Mouse (Mus musculus) cortical plate, adult 2 months (tissue): ENCODE data around the gene Trappc3. TPM values are rescaled to one million over a fixed set of nuclear protein-coding genes. Genes with fewer than 3 reads are reported as not detected.

Experiments used
- H3K27ac ChIP-seq: fragments of 200-500 bp; 2 replicates; pipeline ENCODE4 v1.5.1; 2012; ENCODE audit warnings: low read length, control low read depth, inconsistent platforms; ENCODE audit not compliant: insufficient read depth
- H3K4me1 ChIP-seq: fragments of 200-500 bp; 2 replicates; pipeline ENCODE4 v1.6.1; 2011; ENCODE audit warnings: low read length; ENCODE audit not compliant: control insufficient read depth, insufficient read depth
- H3K4me3 ChIP-seq: fragments of 200-500 bp; 2 replicates; pipeline ENCODE4 v1.5.1; 2011; ENCODE audit warnings: mild to moderate bottlenecking, low read length, control low read depth; ENCODE audit not compliant: insufficient read depth
- CTCF ChIP-seq: fragments of 200-500 bp; IDR thresholded peaks from 2 replicates; pipeline ENCODE4 v1.5.1; 2011; ENCODE audit warnings: mild to moderate bottlenecking, control low read depth, low read length; ENCODE audit not compliant: insufficient read depth; ENCODE audit errors: extremely low read depth
- POLR2A ChIP-seq: fragments of 200-500 bp; IDR thresholded peaks from 2 replicates; pipeline ENCODE4 v1.6.1; 2011; ENCODE audit warnings: mild to moderate bottlenecking, low read length, control low read depth; ENCODE audit not compliant: insufficient read depth; ENCODE audit errors: extremely low read depth
- polyA plus RNA-seq: library from polyadenylated mRNA; depleted of rRNA; stranded (reverse); fragments of >200 nt; gene quantifications from 2 replicates; pipeline ENCODE4 v1.2.3, GENCODE M21; 2012

Gene Trappc3
- polyA plus RNA-seq, 1 experiment = 111 TPM

DNA sequence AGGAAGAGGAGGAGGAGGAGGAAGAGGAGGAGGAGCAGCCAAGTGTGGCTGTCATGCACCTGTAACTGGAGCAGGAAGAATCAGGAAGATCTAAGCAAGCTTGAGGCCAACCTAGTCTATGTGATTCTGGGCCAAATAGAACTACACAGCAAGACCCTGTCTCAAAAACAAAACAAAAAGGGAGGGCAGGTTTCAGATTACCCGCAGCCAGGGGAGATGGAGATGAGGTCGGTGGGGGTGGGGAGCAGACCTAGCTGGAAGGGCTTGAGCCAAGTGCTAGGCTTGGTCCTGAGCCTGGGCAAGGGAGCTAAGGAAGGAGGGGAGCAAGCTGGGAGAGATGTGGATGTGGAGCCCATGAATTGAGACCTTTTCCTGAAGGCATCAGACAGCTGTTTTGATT lies 44.7 kb downstream of the Trappc3 start:
- no peaks in the 10 kb centered on the region for H3K4me1 ChIP-seq
- no peak for TF ChIP-seq POLR2A
- no peak for TF ChIP-seq CTCF
- H3K27ac ChIP-seq = no peak overlapping the region
- H3K4me3 ChIP-seq = no peak overlapping the region

- no peak for TF ChIP-seq CTCF
- no peak for TF ChIP-seq POLR2A
- H3K27ac ChIP-seq = no peak overlapping the region
- no peaks in the 10 kb centered on the region for H3K4me1 ChIP-seq
- no peak overlapping the region for H3K4me3 ChIP-seq
Observed at GRCm38 (mm10) chr4:126309211-126309921, 47.2 kb downstream of the Trappc3 start.

DNA sequence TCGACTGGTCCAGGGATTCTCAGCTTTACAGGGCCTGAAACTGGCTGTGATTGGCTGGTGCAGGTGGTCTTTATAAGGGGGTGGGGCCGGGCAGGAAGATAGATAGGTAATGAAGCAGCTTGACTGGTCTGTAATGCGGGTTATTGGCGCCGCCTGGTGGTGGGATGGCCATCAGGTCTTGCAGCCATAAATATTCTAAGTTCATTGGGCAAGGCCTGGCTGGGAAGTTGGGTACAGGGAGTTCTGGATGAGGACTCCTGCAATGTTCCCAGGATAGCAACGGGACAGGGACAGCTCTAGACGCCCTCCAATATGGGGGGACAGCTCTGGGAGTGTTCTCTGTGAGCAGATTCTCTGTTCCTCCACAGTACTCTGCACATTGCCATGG lies 47.8 kb downstream of the Trappc3 start:
- no peaks in the 10 kb centered on the region for H3K4me1 ChIP-seq
- TF ChIP-seq POLR2A (no peak), CTCF (peak; percentile 83)
- H3K4me3 ChIP-seq = no peak overlapping the region
- H3K27ac ChIP-seq = no peak overlapping the region

GRCm38 (mm10) chr4:126310344-126310743 lies 48.2 kb downstream of the Trappc3 start:
- no peak for TF ChIP-seq POLR2A
- TF ChIP-seq CTCF = no peak
- H3K4me1 ChIP-seq = no peaks in the 10 kb centered on the region
- no peak overlapping the region for H3K27ac ChIP-seq
- no peak overlapping the region for H3K4me3 ChIP-seq

DNA sequence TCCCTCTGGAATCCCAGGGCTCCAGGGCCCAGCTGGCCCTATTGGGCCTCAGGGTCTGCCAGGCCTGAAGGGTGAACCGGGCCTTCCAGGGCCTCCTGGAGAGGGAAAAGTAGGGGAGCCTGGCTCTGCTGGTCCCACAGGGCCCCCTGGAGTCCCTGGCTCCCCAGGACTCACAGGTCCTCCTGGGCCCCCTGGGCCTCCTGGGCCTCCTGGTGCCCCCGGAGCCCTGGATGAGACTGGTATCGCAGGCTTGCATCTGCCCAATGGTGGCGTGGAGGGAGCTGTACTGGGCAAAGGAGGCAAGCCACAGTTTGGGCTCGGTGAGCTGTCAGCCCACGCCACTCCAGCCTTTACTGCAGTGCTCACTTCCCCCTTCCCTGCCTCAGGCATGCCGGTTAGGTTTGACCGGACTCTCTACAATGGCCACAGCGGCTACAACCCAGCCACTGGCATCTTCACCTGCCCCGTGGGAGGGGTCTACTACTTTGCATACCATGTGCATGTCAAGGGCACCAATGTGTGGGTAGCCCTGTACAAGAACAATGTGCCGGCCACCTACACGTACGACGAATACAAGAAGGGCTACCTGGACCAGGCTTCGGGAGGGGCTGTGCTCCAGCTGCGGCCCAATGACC lies 49.6 kb downstream of the Trappc3 start:
- Histone ChIP-seq H3K27ac (no peak overlapping the region), H3K4me3 (no peak overlapping the region), H3K4me1 (no peaks in the 10 kb centered on the region)
- TF ChIP-seq CTCF (no peak), POLR2A (no peak)

DNA sequence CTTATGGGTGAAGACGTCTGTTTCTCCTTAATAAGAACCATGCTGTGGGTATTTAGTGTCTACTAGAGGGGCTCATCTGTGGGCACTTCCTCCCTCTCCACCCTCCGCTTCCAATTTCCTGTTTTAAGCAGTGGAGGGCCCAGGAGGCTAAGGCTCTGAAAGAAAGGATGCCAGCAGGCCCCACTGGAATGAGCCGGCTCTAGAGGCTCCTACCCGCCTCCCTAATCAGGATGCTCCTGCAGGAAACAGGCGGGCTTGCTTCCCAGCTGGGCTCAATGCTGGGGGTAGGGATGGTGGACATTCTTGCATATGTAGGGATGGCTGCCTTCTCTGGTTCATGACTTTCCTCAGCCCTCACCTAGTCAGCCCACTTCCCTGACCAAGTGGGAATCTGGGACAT lies 51.1 kb downstream of the Trappc3 start:
- H3K27ac ChIP-seq = no peak overlapping the region
- TF ChIP-seq POLR2A = no peak
- TF ChIP-seq CTCF = no peak
- no peak overlapping the region for H3K4me3 ChIP-seq
- no peaks in the 10 kb centered on the region for H3K4me1 ChIP-seq

- no peak for TF ChIP-seq CTCF
- TF ChIP-seq POLR2A = no peak
- Histone ChIP-seq H3K4me3 (no peak overlapping the region), H3K27ac (no peak overlapping the region), H3K4me1 (no peaks in the 10 kb centered on the region)
Observed at GRCm38 (mm10) chr4:126314393-126314792, 52.3 kb downstream of the Trappc3 start.

DNA sequence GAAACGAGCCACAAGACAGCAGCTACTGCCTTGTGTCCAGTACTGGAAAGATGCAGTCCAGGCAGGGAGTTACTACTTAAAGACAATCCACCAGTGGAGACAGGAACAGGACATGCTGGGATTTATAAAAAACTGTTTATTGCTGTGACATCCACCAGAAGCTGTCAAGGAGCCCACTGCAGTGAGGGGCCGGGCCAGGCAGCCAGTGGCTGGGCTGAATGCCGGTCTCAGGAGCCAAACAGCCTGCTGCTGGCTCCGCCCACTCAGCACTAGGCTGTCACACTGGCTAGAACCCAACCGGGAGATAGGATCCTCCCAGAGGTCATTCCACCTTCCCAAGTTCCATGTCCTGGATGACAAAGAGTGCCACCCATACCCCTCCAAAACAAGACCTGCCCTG lies 53.8 kb downstream of the Trappc3 start:
- TF ChIP-seq CTCF = no peak
- TF ChIP-seq POLR2A = no peak
- H3K4me3 ChIP-seq = no peak overlapping the region
- no peak overlapping the region for H3K27ac ChIP-seq
- H3K4me1 ChIP-seq = no peaks in the 10 kb centered on the region; the same call in 1 of the 2 replicates

- H3K27ac ChIP-seq = no peak overlapping the region
- TF ChIP-seq CTCF (no peak), POLR2A (no peak)
- H3K4me3 ChIP-seq = no peak overlapping the region
- no peaks in the 10 kb centered on the region; the same call in 1 of the 2 replicates for H3K4me1 ChIP-seq
Observed at GRCm38 (mm10) chr4:126316443-126317040, 54.4 kb downstream of the Trappc3 start.

GRCm38 (mm10) chr4:126319806-126320205 lies 57.7 kb downstream of the Trappc3 start:
- H3K4me1 ChIP-seq = no peaks in the 10 kb centered on the region; the same call in 1 of the 2 replicates
- H3K4me3 ChIP-seq = no peak overlapping the region
- TF ChIP-seq POLR2A (no peak), CTCF (no peak)
- H3K27ac ChIP-seq = no peak overlapping the region
